Mouse (Mus musculus) erythroblast, embryonic 14.5 days (primary cell): Measurements from ENCODE around the gene Hspb9.

Experiments used
- GATA1 ChIP-seq: IDR thresholded peaks from 2 replicates; pipeline ENCODE4 v1.6.1; 2012; ENCODE audit warnings: low read length, inconsistent platforms, mixed read lengths
- TAL1 ChIP-seq: IDR thresholded peaks from 3 replicates; pipeline ENCODE4 v1.6.1; 2012; ENCODE audit warnings: low read length, inconsistent platforms, mixed read lengths

- TF ChIP-seq GATA1 (no peak), TAL1 (no peak)
Measured at GRCm38 (mm10) chr11:100697921-100698320, 15.7 kb upstream of the Hspb9 start.
